Mouse (Mus musculus) thymus, postnatal 10 days (tissue): ENCODE results near the gene Rtkn.

Experiments
- DNase-seq, 2 experiments: peaks; one replicate each; pipeline ENCODE4 v3.0.0; 2021; ENCODE audit warnings: low spot score in 2 of 2

The Rtkn gene

GRCm38 (mm10) chr6:83138056-83138455, 2.8 kb downstream of the Rtkn start:
- DNase-seq = no peak

- no peak for DNase-seq
These were observed 4.8 kb downstream of the Rtkn start for GRCm38 (mm10) chr6:83140044-83140443.

GRCm38 (mm10) chr6:83141636-83142035, 6.4 kb downstream of the Rtkn start:
- DNase-seq = no peak

- no peak for DNase-seq
These were observed 7.0 kb downstream of the Rtkn start for GRCm38 (mm10) chr6:83142211-83142731.

- no peak for DNase-seq
These were observed 7.6 kb downstream of the Rtkn start for GRCm38 (mm10) chr6:83142886-83143285.

GRCm38 (mm10) chr6:83145209-83145608, 9.9 kb downstream of the Rtkn start:
- DNase-seq = no peak

- DNase-seq = no peak
These were observed 10.5 kb downstream of the Rtkn start for GRCm38 (mm10) chr6:83145805-83146204.

- no peak for DNase-seq
These were observed 12.0 kb downstream of the Rtkn start for GRCm38 (mm10) chr6:83147280-83147679.

GRCm38 (mm10) chr6:83151721-83152120, 16.5 kb downstream of the Rtkn start:
- DNase-seq = no peak

- DNase-seq = no peak
These were observed 17.8 kb downstream of the Rtkn start for GRCm38 (mm10) chr6:83153038-83153437.

GRCm38 (mm10) chr6:83153485-83153884, 18.2 kb downstream of the Rtkn start:
- DNase-seq = no peak

- no peak for DNase-seq
These were observed 20.4 kb downstream of the Rtkn start for GRCm38 (mm10) chr6:83155552-83156238.

- DNase-seq = peak; percentile 18 to 36
These were observed 21.0 kb downstream of the Rtkn start, which contains the start of the genes Wdr54 and 1700003E16Rik for GRCm38 (mm10) chr6:83156259-83156684. TSS of gene Wdr54 (minus strand) at chr6:83156397. TSS of gene 1700003E16Rik (plus strand) at chr6:83156404.

- DNase-seq = peak in 1 of 2 experiments; percentile 62
These were observed 24.2 kb downstream of the Rtkn start for GRCm38 (mm10) chr6:83159456-83159855.

- DNase-seq = no peak
These were observed 26.2 kb downstream of the Rtkn start for GRCm38 (mm10) chr6:83161442-83161841.

GRCm38 (mm10) chr6:83161921-83162641, 26.8 kb downstream of the Rtkn start:
- DNase-seq = no peak

- peak in 1 of 2 experiments; percentile 52 for DNase-seq
These were observed 27.4 kb downstream of the Rtkn start for GRCm38 (mm10) chr6:83162701-83163100.

GRCm38 (mm10) chr6:83165026-83165606, 29.9 kb downstream of the Rtkn start:
- no peak for DNase-seq

GRCm38 (mm10) chr6:83165607-83166242, 30.5 kb downstream of the Rtkn start, which contains the start of gene Dctn1:
TSS of gene Dctn1 (plus strand) at chr6:83165920.
- DNase-seq = peak; percentile 88 to 94

GRCm38 (mm10) chr6:83166243-83166630, 31.0 kb downstream of the Rtkn start:
- no peak for DNase-seq

- no peak for DNase-seq
These were observed 34.6 kb downstream of the Rtkn start for GRCm38 (mm10) chr6:83169872-83170271.

GRCm38 (mm10) chr6:83171063-83171462, 35.8 kb downstream of the Rtkn start:
- no peak for DNase-seq
